Mouse (Mus musculus) hindbrain, embryonic 13.5 days (tissue): ENCODE results near the gene Snrpc. TPM values are rescaled to one million over a fixed set of nuclear protein-coding genes. Genes with fewer than 3 reads are reported as not detected.

Experiments used
- ATAC-seq: fragments of 200-750 bp; cut with Nextera tagmentation; 2 replicates; pipeline ENCODE4 v1.8.0; 2017; ENCODE audit warnings: moderate TSS enrichment; ENCODE audit not compliant: low FRiP score
- H3K27ac ChIP-seq: fragments of 300-500 bp; sonication (generic); 2 replicates; pipeline ENCODE4 v1.5.1; 2015; ENCODE audit warnings: inconsistent platforms, mild to moderate bottlenecking, moderate library complexity
- H3K27me3 ChIP-seq: fragments of 300-500 bp; sonication (generic); 2 replicates; pipeline ENCODE4 v1.6.1; 2015; ENCODE audit warnings: mild to moderate bottlenecking, inconsistent platforms
- H3K36me3 ChIP-seq: fragments of 300-500 bp; sonication (generic); 2 replicates; pipeline ENCODE4 v1.6.1; 2015; ENCODE audit warnings: mild to moderate bottlenecking, inconsistent platforms
- H3K4me1 ChIP-seq: fragments of 300-500 bp; sonication (generic); replicated peaks from 2 replicates; pipeline ENCODE4 v1.6.1; 2015; ENCODE audit warnings: inconsistent platforms
- H3K4me2 ChIP-seq: fragments of 300-500 bp; sonication (generic); 2 replicates; pipeline ENCODE4 v1.6.1; 2015; ENCODE audit warnings: inconsistent platforms, mild to moderate bottlenecking, moderate library complexity
- H3K4me3 ChIP-seq: fragments of 300-500 bp; sonication (generic); 2 replicates; pipeline ENCODE4 v1.5.1; 2015; ENCODE audit warnings: mild to moderate bottlenecking, inconsistent platforms
- H3K9ac ChIP-seq: fragments of 300-500 bp; sonication (generic); 2 replicates; pipeline ENCODE4 v1.6.1; 2015; ENCODE audit warnings: mild to moderate bottlenecking, inconsistent platforms
- H3K9me3 ChIP-seq: fragments of 300-500 bp; sonication (generic); 2 replicates; pipeline ENCODE4 v1.6.1; 2016; ENCODE audit warnings: inconsistent platforms
- WGBS: fragments of 180-500 bp; shearing (Covaris S2); methylation state at CpG from one replicate; pipeline ENCODE4 v1.1.7; 2015; 5-methylcytosine and 5-hydroxymethylcytosine counted together
- polyA plus RNA-seq: library from polyadenylated mRNA; unstranded; fragments of >200 nt; fragmentation: Nextera tagmentation; extraction: Ambion mirVana; gene quantifications from 2 replicates; pipeline ENCODE4 v1.2.1, GENCODE M21; 2015

Snrpc gene
- polyA plus RNA-seq, 1 experiment from 2014 or later, result 270 TPM

DNA sequence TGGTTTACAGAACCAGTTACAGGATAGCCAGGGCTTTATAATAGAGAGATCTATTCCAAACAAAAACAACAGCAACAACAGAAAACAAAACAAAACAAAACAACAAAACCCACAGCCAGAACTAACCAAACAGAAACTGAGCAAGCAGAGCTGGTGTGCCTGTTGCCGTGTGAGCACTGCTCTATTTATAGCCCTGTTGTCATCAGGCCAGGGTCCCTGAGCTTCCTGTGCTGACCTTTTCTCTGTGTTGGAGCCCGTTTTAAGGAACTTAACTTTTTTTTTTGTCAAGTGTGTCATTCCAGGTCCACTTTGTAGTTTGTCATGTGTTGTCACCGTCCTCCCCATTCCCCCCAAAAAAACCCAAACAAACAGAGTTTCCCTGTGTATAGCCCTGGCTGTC is 13.1 kb downstream of the Snrpc start:
- H3K4me2 ChIP-seq, result no peak overlapping the region
- H3K4me3 ChIP-seq, result no peak overlapping the region
- H3K27ac ChIP-seq, result no peak overlapping the region
- H3K36me3 ChIP-seq, result peaks cover 82% of the 10 kb centered on the region
- ATAC-seq, result no peak
- no peaks in the 10 kb centered on the region for H3K27me3 ChIP-seq
- H3K4me1 ChIP-seq, result no peaks in the 10 kb centered on the region
- 86% methylated on average over 3 of the region's 3 CpGs for WGBS
- H3K9ac ChIP-seq, result no peak overlapping the region
- H3K9me3 ChIP-seq, result no peaks in the 10 kb centered on the region

DNA sequence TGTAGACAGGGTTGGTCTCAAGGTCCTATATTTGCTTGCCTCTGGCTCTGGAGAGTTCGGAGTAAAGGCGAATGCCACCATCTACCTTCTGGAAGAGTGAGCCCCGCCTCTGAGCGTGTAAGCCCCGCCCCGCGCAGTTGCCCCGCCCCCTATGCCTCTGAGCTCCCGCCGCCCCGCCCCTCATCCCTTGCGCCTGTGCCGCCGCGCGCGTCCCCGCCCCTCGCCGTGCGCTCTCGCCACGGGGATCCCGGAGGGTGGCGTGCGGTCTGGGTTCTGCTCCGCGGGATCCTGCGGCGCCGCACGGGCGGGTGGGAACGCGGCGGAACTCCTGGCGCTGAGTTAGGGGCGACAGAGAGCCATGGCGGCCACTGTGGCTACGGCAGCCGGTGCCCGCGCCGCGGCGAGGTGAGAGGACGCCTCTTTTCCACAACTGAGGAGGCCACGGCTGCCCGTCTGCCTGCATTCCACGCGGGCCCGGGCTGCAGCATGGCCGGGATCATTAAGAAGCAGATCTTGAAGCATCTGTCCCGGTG is 18.4 kb downstream of the Snrpc start, which contains the start of gene Uhrf1bp1:
Gene Uhrf1bp1, plus strand, starts transcription at position 177 of the 533 bp plus-strand sequence.
- peak; percentile 75 for ATAC-seq
- Histone ChIP-seq H3K9ac (peak within 1 kb of the TSS; percentile 91), H3K4me3 (peak within 1 kb of the TSS; percentile 85), H3K36me3 (peaks cover 30% of the 10 kb centered on the region), H3K27me3 (no peaks in the 10 kb centered on the region), H3K4me2 (peak within 1 kb of the TSS; percentile 80), H3K27ac (peak within 1 kb of the TSS; percentile 89), H3K4me1 (peaks cover 30% of the 10 kb centered on the region), H3K9me3 (no peaks in the 10 kb centered on the region)
- WGBS, result under 1% methylated on average over 48 of the region's 54 CpGs

DNA sequence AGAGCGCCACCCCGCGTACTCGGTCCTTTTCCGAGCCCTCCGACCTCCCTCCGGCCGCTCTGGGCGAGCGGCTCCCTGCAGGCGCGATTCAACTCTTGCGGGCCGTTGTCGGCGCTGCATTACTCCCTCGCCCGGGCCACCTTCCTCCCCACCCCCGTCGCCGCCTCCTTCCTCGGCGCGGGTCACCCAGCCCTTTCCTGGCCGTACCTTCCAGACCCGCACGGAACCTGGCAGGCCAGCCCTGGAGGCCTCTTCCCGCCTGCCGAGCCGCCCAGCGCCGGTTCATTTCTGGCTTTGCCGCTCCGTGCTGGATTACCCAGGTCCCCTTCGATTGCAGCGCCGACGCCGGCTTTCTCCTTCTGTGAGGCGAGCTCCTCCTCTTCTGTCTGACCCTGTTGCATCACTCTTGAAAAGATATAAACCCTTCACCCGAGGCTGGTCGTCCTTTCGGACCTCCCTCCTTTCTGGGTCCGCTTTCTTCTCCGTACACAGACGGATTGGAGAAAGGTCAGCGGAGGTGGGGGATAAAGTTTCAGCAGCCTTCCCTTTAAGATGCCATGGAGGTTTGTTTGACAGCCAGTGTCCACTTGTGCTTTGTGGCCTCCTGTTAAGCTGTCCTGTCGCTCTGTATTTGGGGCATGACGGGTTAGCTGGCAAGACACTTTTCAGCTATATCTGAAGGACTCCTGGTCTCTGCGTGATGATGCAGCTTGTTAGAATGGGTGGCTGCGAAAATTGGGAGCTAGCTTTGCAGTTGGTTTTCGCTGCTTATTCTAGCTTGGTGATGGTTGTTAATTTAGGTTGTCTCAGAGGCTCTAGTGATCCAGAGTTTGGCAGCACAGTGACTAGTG is 19.1 kb downstream of the Snrpc start:
- WGBS, result 2% methylated on average over 52 of the region's 52 CpGs
- H3K36me3 ChIP-seq, result peaks cover 25% of the 10 kb centered on the region
- H3K4me1 ChIP-seq, result peaks cover 33% of the 10 kb centered on the region
- H3K9me3 ChIP-seq, result no peaks in the 10 kb centered on the region
- peak overlapping the region; percentile 85 for H3K4me3 ChIP-seq
- no peaks in the 10 kb centered on the region for H3K27me3 ChIP-seq
- H3K27ac ChIP-seq, result peak overlapping the region; percentile 89
- H3K9ac ChIP-seq, result peak overlapping the region; percentile 91
- ATAC-seq, result peak; percentile 76
- H3K4me2 ChIP-seq, result peak overlapping the region; percentile 80

DNA sequence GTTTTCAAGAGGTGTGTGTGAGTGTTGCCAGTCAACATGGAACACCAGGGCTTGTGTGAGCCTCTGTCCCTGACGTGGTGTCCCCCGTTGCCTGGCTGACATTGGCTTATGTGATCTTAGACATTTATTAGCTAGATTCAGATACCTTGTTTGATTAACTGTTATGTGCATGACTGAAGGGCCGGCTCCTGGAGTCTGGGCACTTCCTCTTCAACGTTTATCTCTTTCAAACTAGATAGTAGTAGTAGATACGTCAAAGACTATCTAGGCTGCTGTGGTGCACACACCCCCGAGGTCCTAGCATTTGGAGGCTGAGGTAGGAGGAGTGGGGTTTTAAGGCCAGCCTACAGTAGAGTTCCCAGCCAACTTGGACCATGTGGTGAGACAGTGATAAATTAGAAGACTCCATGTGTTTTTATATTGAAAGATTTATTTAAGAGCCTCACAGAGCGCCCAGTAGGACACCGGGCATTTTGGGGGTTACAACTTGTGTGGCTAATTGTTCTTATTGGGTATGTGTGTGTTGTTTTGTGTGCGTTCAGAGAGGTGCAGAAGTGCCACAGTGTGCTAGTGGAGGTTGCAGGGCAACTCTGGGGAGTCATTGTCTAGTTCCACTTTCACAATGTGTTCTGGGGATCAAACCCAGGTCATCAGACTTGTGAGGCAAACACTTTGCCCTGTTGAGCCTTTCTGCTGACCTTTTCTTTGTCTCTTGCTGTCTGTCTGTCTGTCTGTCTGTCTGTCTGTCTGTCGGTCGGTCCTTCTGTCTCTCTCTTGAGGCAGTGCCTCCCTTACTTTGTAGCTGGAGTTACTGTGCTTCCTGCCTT is 19.9 kb downstream of the Snrpc start:
- H3K27ac ChIP-seq, result no peak overlapping the region
- H3K36me3 ChIP-seq, result peaks cover 16% of the 10 kb centered on the region
- peak overlapping the region; percentile 91 for H3K9ac ChIP-seq
- no peak for ATAC-seq
- H3K4me1 ChIP-seq, result peaks cover 33% of the 10 kb centered on the region
- peak overlapping the region; percentile 80 for H3K4me2 ChIP-seq
- no peaks in the 10 kb centered on the region for H3K27me3 ChIP-seq
- H3K9me3 ChIP-seq, result no peaks in the 10 kb centered on the region
- WGBS, result 43% methylated on average over 11 of the region's 11 CpGs
- H3K4me3 ChIP-seq, result peak overlapping the region; percentile 85

DNA sequence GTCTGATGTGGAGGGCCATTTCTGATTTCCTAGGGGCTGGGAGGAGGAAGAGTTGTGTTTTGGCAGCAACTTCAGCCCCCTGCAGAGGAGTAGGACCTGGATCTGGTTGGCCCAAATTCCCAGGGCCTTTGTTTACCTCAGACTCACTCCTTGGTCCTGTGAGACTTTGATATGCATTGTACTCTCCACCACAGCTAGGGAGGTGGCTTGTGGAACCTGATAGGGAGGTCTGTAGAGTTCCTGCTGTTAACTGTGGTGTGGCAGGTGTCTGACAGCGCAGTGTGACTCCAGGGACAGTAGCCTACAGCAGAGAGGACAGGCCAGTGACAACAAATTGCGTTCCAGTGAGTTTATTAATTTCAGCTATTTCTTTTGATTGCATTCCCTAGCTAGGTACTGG is 21.2 kb downstream of the Snrpc start:
- 35% methylated on average over 2 of the region's 2 CpGs for WGBS
- peaks cover 33% of the 10 kb centered on the region for H3K4me1 ChIP-seq
- H3K36me3 ChIP-seq, result peaks cover 6% of the 10 kb centered on the region
- H3K4me2 ChIP-seq, result peak overlapping the region; percentile 80
- H3K9me3 ChIP-seq, result no peaks in the 10 kb centered on the region
- no peak overlapping the region for H3K27ac ChIP-seq
- H3K27me3 ChIP-seq, result no peaks in the 10 kb centered on the region
- ATAC-seq, result no peak
- H3K9ac ChIP-seq, result peak overlapping the region; percentile 14; the same call in 1 of the 2 replicates
- no peak overlapping the region for H3K4me3 ChIP-seq

DNA sequence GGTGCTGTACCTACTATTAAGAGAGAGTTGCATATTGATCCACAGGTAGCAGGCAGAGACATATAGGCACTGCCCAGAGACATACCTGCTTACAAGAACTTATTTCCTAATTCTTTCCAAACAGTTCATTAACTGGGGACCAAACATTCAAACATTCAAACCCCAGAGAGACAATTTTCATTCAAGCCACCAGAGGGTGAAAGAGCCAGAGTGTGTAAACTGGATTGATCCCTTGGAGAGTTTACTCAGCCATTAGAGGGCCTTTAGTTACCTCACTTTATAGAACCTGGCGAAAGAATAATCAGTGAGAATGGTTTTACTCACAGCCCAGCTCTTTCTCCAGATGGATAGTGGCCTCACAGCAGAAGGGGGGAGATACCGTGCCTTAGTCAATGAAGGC is 27.5 kb downstream of the Snrpc start:
- Histone ChIP-seq H3K27me3 (no peaks in the 10 kb centered on the region), H3K4me2 (no peak overlapping the region), H3K4me3 (no peak overlapping the region), H3K4me1 (peaks cover 7% of the 10 kb centered on the region; the same call in 1 of the 2 replicates), H3K27ac (no peak overlapping the region), H3K9me3 (no peaks in the 10 kb centered on the region), H3K9ac (no peak overlapping the region), H3K36me3 (no peaks in the 10 kb centered on the region)
- no peak for ATAC-seq
- 87% methylated on average over 2 of the region's 2 CpGs for WGBS

DNA sequence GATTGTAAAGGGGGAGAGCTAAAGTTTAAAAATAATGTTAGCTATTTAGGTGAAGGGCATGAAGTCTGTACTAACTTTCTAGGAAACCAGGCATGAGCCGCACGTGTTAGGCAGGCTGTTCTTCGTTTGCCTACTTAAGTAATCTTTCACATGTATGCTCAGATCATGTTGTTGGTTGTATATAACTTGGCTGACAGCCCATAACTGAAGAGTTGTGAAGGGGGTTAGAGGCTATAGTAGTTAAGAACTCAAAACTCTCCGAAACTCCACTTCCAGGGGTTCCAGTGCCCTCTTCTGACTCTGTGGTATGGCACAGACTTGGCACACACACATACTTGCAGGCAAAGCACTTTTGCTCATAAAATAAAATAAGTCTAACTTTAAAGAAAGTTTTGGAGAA is 28.8 kb downstream of the Snrpc start:
- 89% methylated on average over 4 of the region's 4 CpGs for WGBS
- H3K9ac ChIP-seq, result no peak overlapping the region
- no peaks in the 10 kb centered on the region for H3K27me3 ChIP-seq
- H3K9me3 ChIP-seq, result no peaks in the 10 kb centered on the region
- no peaks in the 10 kb centered on the region for H3K36me3 ChIP-seq
- no peak overlapping the region for H3K4me3 ChIP-seq
- H3K4me1 ChIP-seq, result 0 out of 2 replicates have a peak, but pooled peaks cover 5% of the 10 kb centered on the region
- H3K4me2 ChIP-seq, result no peak overlapping the region
- no peak overlapping the region for H3K27ac ChIP-seq
- no peak for ATAC-seq

DNA sequence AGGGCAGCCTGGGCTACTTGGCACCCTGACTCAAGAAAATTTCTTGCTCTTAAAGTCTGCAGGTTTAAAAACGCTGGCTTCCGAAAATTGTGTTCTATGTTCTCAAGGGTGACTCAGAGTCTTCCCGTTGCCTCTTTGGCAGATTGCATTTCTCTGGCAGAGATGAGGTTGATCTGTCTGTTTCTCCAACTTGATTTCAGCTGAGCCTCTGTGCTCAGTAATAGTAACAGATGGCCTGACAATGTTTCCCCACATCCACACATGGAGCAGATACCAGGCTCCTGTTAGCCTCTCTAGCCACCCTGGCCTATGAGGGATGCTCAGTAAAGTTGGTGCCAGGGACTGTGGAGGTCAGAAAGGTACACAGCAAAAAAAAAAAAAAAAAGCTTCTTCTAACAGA is 33.9 kb downstream of the Snrpc start:
- 93% methylated on average over 3 of the region's 3 CpGs for WGBS
- H3K9me3 ChIP-seq, result no peaks in the 10 kb centered on the region
- no peak overlapping the region for H3K4me3 ChIP-seq
- no peak overlapping the region for H3K4me2 ChIP-seq
- ATAC-seq, result no peak
- no peaks in the 10 kb centered on the region for H3K36me3 ChIP-seq
- H3K4me1 ChIP-seq, result 0 out of 2 replicates have a peak, but pooled peaks cover 4% of the 10 kb centered on the region
- no peak overlapping the region for H3K27ac ChIP-seq
- H3K27me3 ChIP-seq, result no peaks in the 10 kb centered on the region
- no peak overlapping the region for H3K9ac ChIP-seq

DNA sequence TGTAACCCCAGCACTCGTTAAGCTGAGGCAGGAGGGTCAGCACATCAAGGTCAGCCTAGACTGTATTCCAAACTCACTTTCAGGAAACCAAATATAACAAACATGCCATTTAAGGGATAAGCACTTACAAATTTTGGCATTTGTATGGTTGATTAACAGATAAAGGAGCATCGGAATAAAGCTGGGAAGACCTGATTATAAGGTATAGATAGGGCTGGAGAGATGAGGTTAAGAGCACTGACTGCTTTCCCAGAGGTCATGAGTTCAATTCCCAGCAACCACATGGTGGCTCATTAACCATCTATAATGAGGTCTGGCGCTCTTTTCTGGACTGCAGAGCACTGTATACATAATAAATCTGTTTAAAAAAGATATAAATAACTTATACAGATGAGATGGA is 35.6 kb downstream of the Snrpc start:
- Histone ChIP-seq H3K4me3 (no peak overlapping the region), H3K27ac (no peak overlapping the region), H3K36me3 (peaks cover 4% of the 10 kb centered on the region), H3K4me2 (no peak overlapping the region), H3K4me1 (no peaks in the 10 kb centered on the region), H3K27me3 (no peaks in the 10 kb centered on the region), H3K9me3 (no peaks in the 10 kb centered on the region), H3K9ac (peak overlapping the region; percentile 29; the same call in 1 of the 2 replicates)
- no peak for ATAC-seq
- WGBS, result 74% methylated on average over 3 of the region's 3 CpGs

DNA sequence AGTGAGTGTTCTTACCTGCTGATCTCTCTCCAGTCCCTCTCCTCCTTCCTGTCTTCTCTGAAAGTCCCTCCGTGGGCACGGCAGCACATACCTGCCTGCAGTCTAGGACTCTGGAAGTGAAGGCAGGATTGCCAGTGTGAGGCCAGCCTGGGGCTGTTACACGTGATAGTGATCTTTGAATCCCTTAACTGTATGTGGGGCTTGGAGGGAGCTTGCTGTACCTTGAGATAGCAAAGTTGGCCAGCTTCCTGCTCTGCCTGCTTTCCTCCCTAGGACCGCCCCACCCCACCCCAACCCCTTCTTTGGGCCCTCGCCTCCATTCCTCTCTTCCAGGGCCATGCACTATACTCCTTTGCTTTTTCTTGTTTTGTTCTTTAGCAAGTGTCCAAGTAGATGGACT is 36.6 kb downstream of the Snrpc start:
- H3K27me3 ChIP-seq, result no peaks in the 10 kb centered on the region
- no peaks in the 10 kb centered on the region for H3K9me3 ChIP-seq
- ATAC-seq, result no peak
- H3K27ac ChIP-seq, result no peak overlapping the region
- H3K36me3 ChIP-seq, result peaks cover 13% of the 10 kb centered on the region
- no peak overlapping the region for H3K4me2 ChIP-seq
- H3K4me3 ChIP-seq, result no peak overlapping the region
- no peak overlapping the region for H3K9ac ChIP-seq
- 76% methylated on average over 5 of the region's 5 CpGs for WGBS
- H3K4me1 ChIP-seq, result no peaks in the 10 kb centered on the region

DNA sequence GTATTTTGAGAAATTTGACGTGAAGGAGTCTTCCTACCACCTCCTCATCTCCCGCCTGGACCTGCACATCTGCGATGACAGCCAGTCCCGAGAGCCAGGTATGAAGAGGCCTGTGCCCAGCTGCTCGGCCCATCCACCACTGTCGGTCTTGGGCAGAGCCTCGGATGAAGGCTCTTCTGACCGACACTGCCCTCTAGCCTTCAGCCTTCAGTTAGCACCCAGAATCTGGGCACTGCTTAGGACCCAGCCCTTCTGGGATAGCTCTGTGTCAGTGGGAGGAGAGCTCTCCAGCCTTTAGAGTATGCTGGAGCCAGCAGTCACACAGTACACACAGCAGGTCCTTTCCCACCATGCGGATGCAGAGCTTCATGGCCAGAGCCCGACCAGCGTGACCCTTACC is 43.6 kb downstream of the Snrpc start:
- Histone ChIP-seq H3K36me3 (peaks cover 75% of the 10 kb centered on the region), H3K27ac (no peak overlapping the region), H3K4me3 (no peak overlapping the region), H3K9ac (no peak overlapping the region), H3K27me3 (no peaks in the 10 kb centered on the region), H3K4me1 (no peaks in the 10 kb centered on the region), H3K4me2 (no peak overlapping the region), H3K9me3 (no peaks in the 10 kb centered on the region)
- 67% methylated on average over 11 of the region's 11 CpGs for WGBS
- ATAC-seq, result no peak

DNA sequence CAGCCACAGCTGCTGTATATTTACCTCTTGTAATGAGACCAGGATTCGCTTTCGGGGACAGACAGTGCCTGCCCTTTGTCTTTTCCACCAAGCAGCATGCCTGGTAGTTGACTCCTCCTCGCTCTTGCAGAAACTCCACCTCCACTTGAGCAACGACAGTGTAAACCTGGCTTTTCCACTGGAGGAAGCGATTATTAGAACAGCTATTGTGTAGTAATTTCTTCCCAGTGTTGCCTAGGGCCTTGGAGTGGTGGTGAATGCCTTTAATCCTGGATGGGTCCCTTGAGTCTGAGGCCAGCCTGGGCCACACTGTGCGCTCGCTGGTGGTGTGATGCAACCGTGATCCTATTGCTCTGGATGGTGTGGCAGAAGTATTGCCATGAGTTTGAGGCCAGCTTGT is 45.2 kb downstream of the Snrpc start:
- no peaks in the 10 kb centered on the region for H3K4me1 ChIP-seq
- H3K9ac ChIP-seq, result no peak overlapping the region
- 90% methylated on average over 8 of the region's 8 CpGs for WGBS
- no peaks in the 10 kb centered on the region for H3K9me3 ChIP-seq
- no peak overlapping the region for H3K4me3 ChIP-seq
- no peak for ATAC-seq
- no peak overlapping the region for H3K27ac ChIP-seq
- no peak overlapping the region for H3K4me2 ChIP-seq
- H3K36me3 ChIP-seq, result peaks cover 91% of the 10 kb centered on the region
- H3K27me3 ChIP-seq, result no peaks in the 10 kb centered on the region
